Mouse (Mus musculus) hindbrain, embryonic 12.5 days (tissue): Measurements from ENCODE around the gene Vmn2r73. TPM values are rescaled to one million over a fixed set of nuclear protein-coding genes. Genes with fewer than 3 reads are reported as not detected.
"Not testable (repeated sequence)": the region's sequence is repeated elsewhere in the genome, so short reads cannot be mapped to it uniquely, and the experiment has no call there.

Experiments used
- ATAC-seq: fragments of 200-750 bp; cut with Nextera tagmentation; 2 replicates; pipeline ENCODE4 v1.8.0; 2017; ENCODE audit warnings: moderate TSS enrichment; ENCODE audit not compliant: low FRiP score
- H3K27ac ChIP-seq: fragments of 300-500 bp; sonication (generic); 2 replicates; pipeline ENCODE4 v1.5.1; 2016; ENCODE audit warnings: mild to moderate bottlenecking
- H3K27me3 ChIP-seq: fragments of 300-500 bp; sonication (generic); 2 replicates; pipeline ENCODE4 v1.6.1; 2016; ENCODE audit warnings: mild to moderate bottlenecking
- H3K36me3 ChIP-seq: fragments of 300-500 bp; sonication (generic); 2 replicates; pipeline ENCODE4 v1.6.1; 2016; ENCODE audit warnings: mild to moderate bottlenecking
- H3K4me1 ChIP-seq: fragments of 300-500 bp; sonication (generic); 2 replicates; pipeline ENCODE4 v1.6.1; 2016
- H3K4me2 ChIP-seq: fragments of 300-500 bp; sonication (generic); replicated peaks from 2 replicates; pipeline ENCODE4 v1.6.1; 2016; ENCODE audit warnings: mild to moderate bottlenecking
- H3K4me3 ChIP-seq: fragments of 300-500 bp; sonication (generic); 2 replicates; pipeline ENCODE4 v1.5.1; 2016; ENCODE audit warnings: mild to moderate bottlenecking
- H3K9ac ChIP-seq: fragments of 300-500 bp; sonication (generic); 2 replicates; pipeline ENCODE4 v1.6.1; 2016; ENCODE audit warnings: mild to moderate bottlenecking, moderate library complexity
- H3K9me3 ChIP-seq: fragments of 300-500 bp; sonication (generic); replicated peaks from 2 replicates; pipeline ENCODE4 v1.6.1; 2016; ENCODE audit warnings: mild to moderate bottlenecking
- WGBS: fragments of 180-500 bp; shearing (Covaris S2); methylation state at CpG from one replicate; pipeline ENCODE4 v1.1.7; 2016; 5-methylcytosine and 5-hydroxymethylcytosine counted together
- polyA plus RNA-seq: library from polyadenylated mRNA; unstranded; fragments of >200 nt; fragmentation: Nextera tagmentation; extraction: Ambion mirVana; gene quantifications from 2 replicates; pipeline ENCODE4 v1.2.1, GENCODE M21; 2016

The Vmn2r73 gene
- not detected in 2 replicates for polyA plus RNA-seq

GRCm38 (mm10) chr7:85876166-85876565 lies at the start of gene Vmn2r73:
Gene Vmn2r73, minus strand, starts transcription at chr7:85876266.
- Histone ChIP-seq H3K4me3 (no peak within 1 kb of the TSS), H3K27me3 (no peaks in the 10 kb centered on the region), H3K27ac (no peak within 1 kb of the TSS), H3K36me3 (no peaks in the 10 kb centered on the region), H3K4me2 (no peak within 1 kb of the TSS), H3K4me1 (no peaks in the 10 kb centered on the region), H3K9me3 (no peaks in the 10 kb centered on the region), H3K9ac (no peak within 1 kb of the TSS)
- no peak for ATAC-seq
- 82% methylated on average over 1 of the region's 1 CpGs for WGBS

- no peaks in the 10 kb centered on the region for H3K9me3 ChIP-seq
- H3K4me3 ChIP-seq = no peak overlapping the region
- ATAC-seq = no peak
- H3K4me2 ChIP-seq = no peak overlapping the region
- H3K36me3 ChIP-seq = no peaks in the 10 kb centered on the region
- no peaks in the 10 kb centered on the region for H3K27me3 ChIP-seq
- no peaks in the 10 kb centered on the region for H3K4me1 ChIP-seq
- no peak overlapping the region for H3K27ac ChIP-seq
- 41% methylated on average over 2 of the region's 2 CpGs for WGBS
- no peak overlapping the region for H3K9ac ChIP-seq
Observed at GRCm38 (mm10) chr7:85840090-85840948, 35.7 kb downstream of the Vmn2r73 start.

GRCm38 (mm10) chr7:85818092-85818491 lies 58.0 kb downstream of the Vmn2r73 start:
- H3K9me3 ChIP-seq, H3K4me3 ChIP-seq, H3K27me3 ChIP-seq, H3K4me1 ChIP-seq, H3K9ac ChIP-seq, H3K27ac ChIP-seq, H3K4me2 ChIP-seq, ATAC-seq, H3K36me3 ChIP-seq: not testable (repeated sequence)
- 11% methylated on average over 6 of the region's 6 CpGs for WGBS

Other genes starting within 250 kb of the Vmn2r73 start
- gene Vmn2r72, start 121.2 kb downstream of the Vmn2r73 start, polyA plus RNA-seq = not detected in 2 replicates
- gene Vmn2r74, start 85.4 kb upstream of the Vmn2r73 start, polyA plus RNA-seq = not detected in 2 replicates